8 mouse cellular contexts compared by ENCODE assay signal in genomic region chr2:136714008-136714411, GRCm38 (mm10). TPM values are rescaled to one million over a fixed set of nuclear protein-coding genes. Genes with fewer than 3 reads are reported as not detected.
DNase-seq lines count a peak whose midpoint lies in the region; ATAC-seq and TF ChIP-seq lines count a peak whose summit lies in the region.

No protein-coding gene starts in this region.

- TF ChIP-seq CTCF in C2C12 (IDR thresholded peaks at IDR 0.05; ENCODE audit: control insufficient read depth, insufficient read depth, insufficient read length): no peak

- DNase-seq in c-Kit-positive CD71-positive TER-119-negative erythroid progenitor cells, embryonic 14.5 days (ENCODE audit: low read depth): peak; percentile 33
- DNase-seq in kidney, postnatal 10 days: peak; percentile 93
- DNase-seq in liver, embryonic 11.5 days (ENCODE audit: low spot score): peak; percentile 78
- DNase-seq in neural tube, embryonic 11.5 days (ENCODE audit: low spot score): peak; percentile 83
- DNase-seq in thymus, postnatal 10 days (ENCODE audit: low spot score in 2 of 2): peak; percentile 5 to 57

- H3ac ChIP-seq in C2C12 (ENCODE audit: control insufficient read depth, insufficient read length, low read depth): no peak overlapping the region

- H3K9me3 ChIP-seq in forebrain, embryonic 12.5 days: no peaks in the 10 kb centered on the region
- H3K9me3 ChIP-seq in heart, embryonic 16.5 days (replicated peaks; ENCODE audit: control insufficient read depth, low read length): no peaks in the 10 kb centered on the region
- H3K9me3 ChIP-seq in liver, embryonic 11.5 days (ENCODE audit: control insufficient read depth, low read length): no peaks in the 10 kb centered on the region
- no peaks in the 10 kb centered on the region for H3K9me3 ChIP-seq in neural tube, embryonic 11.5 days (ENCODE audit: control insufficient read depth, low read length)

- no peaks in the 10 kb centered on the region for H3K79me2 ChIP-seq in C2C12 (ENCODE audit: control insufficient read depth, insufficient read depth)

- H3K27ac ChIP-seq in forebrain, embryonic 12.5 days: peak overlapping the region; percentile 82
- no peak overlapping the region for H3K27ac ChIP-seq in heart, embryonic 16.5 days (ENCODE audit: low read length)
- H3K27ac ChIP-seq in liver, embryonic 11.5 days (ENCODE audit: low read depth, low read length): no peak overlapping the region
- peak overlapping the region; percentile 75 for H3K27ac ChIP-seq in neural tube, embryonic 11.5 days (ENCODE audit: low read depth, low read length)

- H3K4me1 ChIP-seq in forebrain, embryonic 12.5 days: peaks cover 12% of the 10 kb centered on the region
- H3K4me1 ChIP-seq in heart, embryonic 16.5 days (ENCODE audit: control insufficient read depth, insufficient read depth, low read length): peaks cover 6% of the 10 kb centered on the region; the same call in 1 of the 2 replicates
- peaks cover 3% of the 10 kb centered on the region; the same call in 1 of the 2 replicates for H3K4me1 ChIP-seq in liver, embryonic 11.5 days (replicated peaks; ENCODE audit: control insufficient read depth, insufficient read depth, low read length)
- H3K4me1 ChIP-seq in neural tube, embryonic 11.5 days (ENCODE audit: control insufficient read depth, insufficient read depth, low read length): no peaks in the 10 kb centered on the region; the same call in 1 of the 2 replicates

- peak overlapping the region; percentile 63 for H3K9ac ChIP-seq in forebrain, embryonic 12.5 days
- no peak overlapping the region for H3K9ac ChIP-seq in heart, embryonic 16.5 days (ENCODE audit: low read length)
- H3K9ac ChIP-seq in liver, embryonic 11.5 days (ENCODE audit: low read depth, low read length): no peak overlapping the region
- peak overlapping the region; percentile 51 for H3K9ac ChIP-seq in neural tube, embryonic 11.5 days (ENCODE audit: low read length)

- H3K27me3 ChIP-seq in C2C12 (ENCODE audit: control insufficient read depth, insufficient read depth, insufficient read length): no peaks in the 10 kb centered on the region
- H3K27me3 ChIP-seq in forebrain, embryonic 12.5 days: no peaks in the 10 kb centered on the region
- H3K27me3 ChIP-seq in heart, embryonic 16.5 days (ENCODE audit: control insufficient read depth, insufficient read depth, low read length): peaks cover 10% of the 10 kb centered on the region
- peaks cover 15% of the 10 kb centered on the region for H3K27me3 ChIP-seq in liver, embryonic 11.5 days (replicated peaks; ENCODE audit: control insufficient read depth, insufficient read depth, low read length)
- H3K27me3 ChIP-seq in neural tube, embryonic 11.5 days (ENCODE audit: control insufficient read depth, insufficient read depth, low read length): no peaks in the 10 kb centered on the region

- H3K36me3 ChIP-seq in C2C12 (ENCODE audit: control insufficient read depth, insufficient read depth): no peaks in the 10 kb centered on the region
- H3K36me3 ChIP-seq in forebrain, embryonic 12.5 days (replicated peaks): no peaks in the 10 kb centered on the region
- H3K36me3 ChIP-seq in heart, embryonic 16.5 days (ENCODE audit: control insufficient read depth, insufficient read depth): no peaks in the 10 kb centered on the region
- H3K36me3 ChIP-seq in liver, embryonic 11.5 days (ENCODE audit: control insufficient read depth, insufficient read depth, low read length): no peaks in the 10 kb centered on the region
- no peaks in the 10 kb centered on the region for H3K36me3 ChIP-seq in neural tube, embryonic 11.5 days (ENCODE audit: control insufficient read depth, insufficient read depth, low read length)

- peak overlapping the region; percentile 67 for H3K4me2 ChIP-seq in forebrain, embryonic 12.5 days
- peak overlapping the region; percentile 61; the same call in 1 of the 2 replicates for H3K4me2 ChIP-seq in heart, embryonic 16.5 days (ENCODE audit: low read depth, low read length)
- H3K4me2 ChIP-seq in liver, embryonic 11.5 days: peak overlapping the region; percentile 59
- H3K4me2 ChIP-seq in neural tube, embryonic 11.5 days (ENCODE audit: low read depth): peak overlapping the region; percentile 82

- no peaks in the 10 kb centered on the region for H3K79me3 ChIP-seq in C2C12 (ENCODE audit: low read depth)

- ATAC-seq in forebrain, embryonic 12.5 days (ENCODE audit: low FRiP score): peak; percentile 66
- peak; percentile 92 for ATAC-seq in heart, embryonic 16.5 days (replicated peaks; ENCODE audit: extremely low read depth, insufficient read depth, low FRiP score)
- peak; percentile 82 for ATAC-seq in liver, embryonic 11.5 days (replicated peaks; ENCODE audit: low FRiP score)
- peak; percentile 81 for ATAC-seq in neural tube, embryonic 11.5 days (ENCODE audit: insufficient read depth, low FRiP score, low TSS enrichment)

- no peak overlapping the region for H3K4me3 ChIP-seq in C2C12 (ENCODE audit: insufficient read depth, poor library complexity, severe bottlenecking)
- peak overlapping the region; percentile 69 for H3K4me3 ChIP-seq in forebrain, embryonic 12.5 days (replicated peaks)
- H3K4me3 ChIP-seq in heart, embryonic 16.5 days (ENCODE audit: low read length): no peak overlapping the region
- no peak overlapping the region for H3K4me3 ChIP-seq in liver, embryonic 11.5 days (ENCODE audit: low read depth, low read length)
- peak overlapping the region; percentile 60 for H3K4me3 ChIP-seq in neural tube, embryonic 11.5 days (ENCODE audit: low read depth, low read length)

- under 1% methylated on average over 22 of the region's 22 CpGs for WGBS in forebrain, embryonic 12.5 days
- 2% methylated on average over 22 of the region's 22 CpGs for WGBS in heart, embryonic 16.5 days
- WGBS in liver, embryonic 11.5 days: 4% methylated on average over 22 of the region's 22 CpGs
- under 1% methylated on average over 22 of the region's 22 CpGs for WGBS in neural tube, embryonic 11.5 days

TF ChIP-seq in C2C12, 6 proteins besides CTCF, POLR2A, EP300 and RAD21:
- TF ChIP-seq USF1 (IDR thresholded peaks at IDR 0.05; ENCODE audit: low read depth): no peak
- TF ChIP-seq MAX (IDR thresholded peaks at IDR 0.05): peak; percentile 86
- no peak for TF ChIP-seq MYOG (IDR thresholded peaks at IDR 0.05; ENCODE audit: control insufficient read depth, extremely low read depth, insufficient read length)
- no peak for TF ChIP-seq CEBPB (IDR thresholded peaks at IDR 0.05; ENCODE audit: low read depth)
- TF ChIP-seq MYOD1 (IDR thresholded peaks at IDR 0.05; ENCODE audit: control insufficient read depth, insufficient read length, low read depth): no peak
- TF ChIP-seq FOSL1 (IDR thresholded peaks at IDR 0.05; ENCODE audit: insufficient read depth, low read length, poor library complexity, severe bottlenecking): no peak
TF ChIP-seq in C2C12: peak in this region for 1.

RNA-seq across cellular contexts. Expression of gene Snap25, which starts 0.8 kb away (rescaled TPM):
- not detected for polyA plus RNA-seq in C2C12 (2012; fragmentation: generic; extraction: Trizol)
- polyA plus RNA-seq in forebrain, embryonic 12.5 days (2016; fragmentation: Nextera tagmentation; extraction: Ambion mirVana): 32.0 and 37.7 TPM in 2 replicates
- 0.56 and 0.89 TPM in 2 replicates for polyA plus RNA-seq in heart, embryonic 16.5 days (2015; fragmentation: Nextera tagmentation; extraction: Ambion mirVana)
- polyA plus RNA-seq in liver, embryonic 11.5 days (2014; fragmentation: Nextera tagmentation; extraction: Ambion mirVana): 8.7 and 9.5 TPM in 2 replicates
- 65.9 and 69.6 TPM in 2 replicates for polyA plus RNA-seq in neural tube, embryonic 11.5 days (2014; fragmentation: Nextera tagmentation; extraction: Ambion mirVana)

Comparison
In these comparisons a context has a peak if more than half of its experiments do, and no peak if none do; other contexts are left out.
1. H3K4me3 ChIP-seq: peak in forebrain, embryonic 12.5 days (single experiment) and neural tube, embryonic 11.5 days (single experiment); none in C2C12 (single experiment), heart, embryonic 16.5 days (single experiment) and liver, embryonic 11.5 days (single experiment).
2. DNase-seq: peak in every context shown above with its lines; median percentile 93 in kidney, postnatal 10 days; 83 in neural tube, embryonic 11.5 days; 78 in liver, embryonic 11.5 days; 33 in c-Kit-positive CD71-positive TER-119-negative erythroid progenitor cells, embryonic 14.5 days; 31 in thymus, postnatal 10 days.
3. H3K27ac ChIP-seq: peak in forebrain, embryonic 12.5 days (single experiment) and neural tube, embryonic 11.5 days (single experiment); none in heart, embryonic 16.5 days (single experiment) and liver, embryonic 11.5 days (single experiment).
4. H3K9ac ChIP-seq: peak in forebrain, embryonic 12.5 days (single experiment) and neural tube, embryonic 11.5 days (single experiment); none in heart, embryonic 16.5 days (single experiment) and liver, embryonic 11.5 days (single experiment).
5. Peak in every context shown above with its lines, with median percentiles within 50 percentile points of each other: ATAC-seq and H3K4me2 ChIP-seq.